Mouse (Mus musculus): ENCODE measurements around the gene Rnf207. TPM values are rescaled to one million over a fixed set of nuclear protein-coding genes. Genes with fewer than 3 reads are reported as not detected.

The Rnf207 gene
- total and polyA plus RNA-seq, 2 experiments from 2014 or later, result 109 to 226 TPM

- Histone ChIP-seq H3K27me3 (ENCODE audit: control insufficient read depth, insufficient read depth, low read length) (peaks cover 13% of the 10 kb centered on the region), H3K4me2 (ENCODE audit: low read depth, low read length) (peak within 1 kb of the TSS; percentile 87), H3K4me3 (ENCODE audit: low read depth, low read length) (peak within 1 kb of the TSS; percentile 88), H3K27ac (ENCODE audit: low read depth) (peak within 1 kb of the TSS; percentile 72), H3K36me3 (replicated peaks; ENCODE audit: control insufficient read depth, insufficient read depth, low read length) (peaks cover 21% of the 10 kb centered on the region; the same call in 1 of the 2 replicates), H3K9me3 (replicated peaks; ENCODE audit: control insufficient read depth, low read length) (no peaks in the 10 kb centered on the region), H3K9ac (replicated peaks; ENCODE audit: low read depth, low read length) (peak within 1 kb of the TSS; percentile 93), H3K4me1 (ENCODE audit: control insufficient read depth, insufficient read depth) (peaks cover 10% of the 10 kb centered on the region; the same call in 1 of the 2 replicates)
- under 1% methylated on average over 107 of the region's 119 CpGs for WGBS
- peak; percentile 97 for DNase-seq (ENCODE audit: low spot score)
- ATAC-seq (ENCODE audit: insufficient read depth, low read depth), result peak; percentile 96
- TF ChIP-seq EP300 (IDR thresholded peaks at IDR 0.05; ENCODE audit: low read depth), result peak; percentile 77; the same call in 1 of the 2 replicates
- no peak for TF ChIP-seq CTCF (IDR thresholded peaks at IDR 0.05; ENCODE audit: low read depth)
Observed at GRCm38 (mm10) chr4:152296874-152297861, 21.6 kb downstream of the Rnf207 start, which contains the start of gene Icmt. Gene Icmt (plus strand): TSS chr4:152297227.

- no peak overlapping the region; the same call in 1 of the 2 replicates for H3K9ac ChIP-seq (replicated peaks; ENCODE audit: low read depth, low read length)
- 8% methylated on average over 8 of the region's 8 CpGs for WGBS
- peaks cover 16% of the 10 kb centered on the region; the same call in 1 of the 2 replicates for H3K36me3 ChIP-seq (replicated peaks; ENCODE audit: control insufficient read depth, insufficient read depth, low read length)
- peak overlapping the region; percentile 69 for H3K27ac ChIP-seq (ENCODE audit: low read depth)
- H3K4me2 ChIP-seq (ENCODE audit: low read depth, low read length), result peak overlapping the region; percentile 63
- peak overlapping the region; percentile 88 for H3K4me3 ChIP-seq (ENCODE audit: low read depth, low read length)
- peaks cover 21% of the 10 kb centered on the region for H3K27me3 ChIP-seq (ENCODE audit: control insufficient read depth, insufficient read depth, low read length)
- no peaks in the 10 kb centered on the region for H3K9me3 ChIP-seq (replicated peaks; ENCODE audit: control insufficient read depth, low read length)
- TF ChIP-seq CTCF (IDR thresholded peaks at IDR 0.05; ENCODE audit: low read depth) (no peak), EP300 (IDR thresholded peaks at IDR 0.05; ENCODE audit: low read depth) (no peak)
- DNase-seq (ENCODE audit: low spot score) (no peak), ATAC-seq (ENCODE audit: insufficient read depth, low read depth) (no peak)
- H3K4me1 ChIP-seq (ENCODE audit: control insufficient read depth, insufficient read depth), result peaks cover 10% of the 10 kb centered on the region; the same call in 1 of the 2 replicates
Observed at GRCm38 (mm10) chr4:152296371-152296770, 22.4 kb downstream of the Rnf207 start.

GRCm38 (mm10) chr4:152295916-152296315, 22.9 kb downstream of the Rnf207 start:
- TF ChIP-seq CTCF (IDR thresholded peaks at IDR 0.05; ENCODE audit: low read depth) (no peak), EP300 (IDR thresholded peaks at IDR 0.05; ENCODE audit: low read depth) (no peak)
- no peak overlapping the region; the same call in 1 of the 2 replicates for H3K27ac ChIP-seq (ENCODE audit: low read depth)

GRCm38 (mm10) chr4:152294188-152294929, 24.4 kb downstream of the Rnf207 start:
- Histone ChIP-seq H3K27ac (ENCODE audit: low read depth) (no peak overlapping the region), H3K9me3 (replicated peaks; ENCODE audit: control insufficient read depth, low read length) (no peaks in the 10 kb centered on the region), H3K9ac (replicated peaks; ENCODE audit: low read depth, low read length) (no peak overlapping the region), H3K36me3 (replicated peaks; ENCODE audit: control insufficient read depth, insufficient read depth, low read length) (no peaks in the 10 kb centered on the region), H3K27me3 (ENCODE audit: control insufficient read depth, insufficient read depth, low read length) (peaks cover 40% of the 10 kb centered on the region), H3K4me2 (ENCODE audit: low read depth, low read length) (no peak overlapping the region), H3K4me1 (ENCODE audit: control insufficient read depth, insufficient read depth) (peaks cover 13% of the 10 kb centered on the region; the same call in 1 of the 2 replicates), H3K4me3 (ENCODE audit: low read depth, low read length) (no peak overlapping the region)
- no peak for DNase-seq (ENCODE audit: low spot score)
- TF ChIP-seq EP300 (IDR thresholded peaks at IDR 0.05; ENCODE audit: low read depth) (no peak), CTCF (IDR thresholded peaks at IDR 0.05; ENCODE audit: low read depth) (peak; percentile 19; the same call in 1 of the 2 replicates)
- ATAC-seq (ENCODE audit: insufficient read depth, low read depth), result no peak
- WGBS, result 37% methylated on average over 10 of the region's 10 CpGs

More at GRCm38 (mm10) chr4:152295916-152296315, 22.9 kb downstream of the Rnf207 start:
- H3K27me3 ChIP-seq (ENCODE audit: control insufficient read depth, insufficient read depth, low read length), result peaks cover 25% of the 10 kb centered on the region
- no peaks in the 10 kb centered on the region for H3K9me3 ChIP-seq (replicated peaks; ENCODE audit: control insufficient read depth, low read length)
- 26% methylated on average over 4 of the region's 4 CpGs for WGBS
- peaks cover 10% of the 10 kb centered on the region; the same call in 1 of the 2 replicates for H3K4me1 ChIP-seq (ENCODE audit: control insufficient read depth, insufficient read depth)
- ATAC-seq (ENCODE audit: insufficient read depth, low read depth) (no peak), DNase-seq (ENCODE audit: low spot score) (no peak)
- H3K36me3 ChIP-seq (replicated peaks; ENCODE audit: control insufficient read depth, insufficient read depth, low read length), result peaks cover 11% of the 10 kb centered on the region; the same call in 1 of the 2 replicates
- H3K4me2 ChIP-seq (ENCODE audit: low read depth, low read length), result no peak overlapping the region; the same call in 1 of the 2 replicates
- no peak overlapping the region for H3K9ac ChIP-seq (replicated peaks; ENCODE audit: low read depth, low read length)
- H3K4me3 ChIP-seq (ENCODE audit: low read depth, low read length), result no peak overlapping the region
